Mouse (Mus musculus): ENCODE data around the gene Lsm11.
"Not testable (repeated sequence)": the region's sequence is repeated elsewhere in the genome, so short reads cannot be mapped to it uniquely, and the experiment has no call there.

Lsm11 gene

DNA sequence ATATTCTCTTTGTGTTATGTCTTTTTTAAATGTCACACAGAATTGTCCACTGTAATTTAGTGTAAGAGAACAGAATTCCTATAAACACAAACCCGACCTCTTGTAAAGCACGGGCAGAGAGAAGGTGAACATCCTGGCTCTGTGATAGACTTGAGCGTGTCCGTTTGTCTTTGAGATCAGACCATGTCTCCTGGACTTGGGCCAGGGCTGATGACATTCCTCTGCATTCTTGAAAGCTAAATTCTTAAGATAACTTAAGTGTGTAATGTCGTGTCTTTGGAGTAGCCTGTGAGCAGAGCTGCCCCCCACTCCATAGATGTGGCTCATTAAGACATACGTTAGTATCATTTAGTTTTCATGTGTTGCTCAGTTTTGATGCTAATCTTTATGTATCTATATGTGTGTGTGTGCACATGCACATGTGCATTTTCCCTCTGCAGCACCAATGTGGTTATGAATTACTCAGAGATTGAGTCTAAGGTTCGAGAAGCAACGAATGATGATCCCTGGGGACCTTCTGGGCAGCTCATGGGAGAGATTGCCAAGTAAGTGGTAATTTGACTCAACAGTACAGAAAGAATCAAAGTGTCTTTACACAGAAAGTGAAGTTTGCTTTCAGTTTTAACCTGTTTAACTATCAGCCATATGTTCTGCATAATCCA is 61.3 kb downstream of the Lsm11 start:
- no peak for DNase-seq (ENCODE audit: low spot score)

GRCm38 (mm10) chr11:45881683-45882068 is 63.1 kb downstream of the Lsm11 start:
- no peak for DNase-seq (ENCODE audit: low spot score)

DNA sequence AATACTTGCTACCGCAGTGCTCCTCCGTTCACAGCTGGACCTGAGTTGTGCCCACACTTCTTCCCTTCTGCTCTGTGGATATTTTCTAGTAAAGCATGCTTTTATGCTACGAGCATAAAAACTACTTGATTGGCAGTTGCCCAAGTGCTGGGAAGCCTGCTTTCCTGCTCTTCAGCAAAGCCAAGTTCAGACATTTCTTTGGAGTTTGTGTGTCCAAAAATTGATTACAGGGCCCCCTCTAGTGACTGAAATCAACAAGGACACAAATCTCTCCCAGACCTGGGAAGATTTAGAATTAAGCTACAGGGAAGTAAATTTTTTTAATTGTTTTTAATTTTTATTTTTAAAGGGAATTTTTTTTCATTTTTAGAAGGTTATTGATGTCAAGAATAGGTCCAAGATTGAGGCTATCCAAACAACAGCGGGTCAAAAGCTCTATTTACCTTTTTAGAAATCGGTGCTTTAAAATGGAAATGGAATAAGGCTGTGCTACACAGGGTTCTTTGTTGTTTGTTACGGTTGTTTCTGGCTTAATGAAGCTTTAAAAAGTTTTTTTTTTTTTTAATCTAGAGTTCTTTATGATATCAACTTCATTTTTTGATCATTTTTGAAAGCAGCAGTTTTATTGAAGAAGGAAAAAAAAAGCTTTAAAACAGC is 63.6 kb downstream of the Lsm11 start:
- peak; percentile 61 for DNase-seq (ENCODE audit: low spot score)

GRCm38 (mm10) chr11:45879366-45879765 is 65.4 kb downstream of the Lsm11 start:
- not testable (repeated sequence) for DNase-seq (ENCODE audit: low spot score)

Data from urinary bladder, postnatal 14 days (tissue).